Mouse (Mus musculus) neural tube, embryonic 11.5 days (tissue): Measurements from ENCODE around the gene Sgms1. TPM values are rescaled to one million over a fixed set of nuclear protein-coding genes. Genes with fewer than 3 reads are reported as not detected.

Experiments
- ATAC-seq: fragments of 200-750 bp; cut with Nextera tagmentation; 2 replicates; pipeline ENCODE4 v1.8.0; 2017; ENCODE audit warnings: moderate number of reproducible peaks, mild to moderate bottlenecking, moderate TSS enrichment, moderate library complexity; ENCODE audit not compliant: insufficient read depth, low FRiP score, low TSS enrichment
- DNase-seq: peaks from one replicate; pipeline ENCODE4 v3.0.0-alpha.2; 2015; ENCODE audit warnings: low spot score
- H3K27ac ChIP-seq: fragments of 300-500 bp; sonication (generic); 2 replicates; pipeline ENCODE4 v1.5.1; 2014; ENCODE audit warnings: low read depth, mild to moderate bottlenecking, low read length
- H3K27me3 ChIP-seq: fragments of 300-500 bp; sonication (generic); 2 replicates; pipeline ENCODE4 v1.6.1; 2014; ENCODE audit warnings: mild to moderate bottlenecking, low read length, mixed read lengths; ENCODE audit not compliant: control insufficient read depth, insufficient read depth
- H3K36me3 ChIP-seq: fragments of 300-500 bp; sonication (generic); 2 replicates; pipeline ENCODE4 v1.6.1; 2014; ENCODE audit warnings: mild to moderate bottlenecking, low read length, moderate library complexity, mixed read lengths; ENCODE audit not compliant: control insufficient read depth, insufficient read depth
- H3K4me1 ChIP-seq: fragments of 300-500 bp; sonication (generic); 2 replicates; pipeline ENCODE4 v1.6.1; 2014; ENCODE audit warnings: low read length, mixed read lengths; ENCODE audit not compliant: control insufficient read depth, insufficient read depth
- H3K4me2 ChIP-seq: fragments of 300-500 bp; sonication (generic); 2 replicates; pipeline ENCODE4 v1.6.1; 2014; ENCODE audit warnings: low read depth, mild to moderate bottlenecking, moderate library complexity
- H3K4me3 ChIP-seq: fragments of 300-500 bp; sonication (generic); 2 replicates; pipeline ENCODE4 v1.5.1; 2014; ENCODE audit warnings: low read depth, low read length
- H3K9ac ChIP-seq: fragments of 300-500 bp; sonication (generic); 2 replicates; pipeline ENCODE4 v1.6.1; 2014; ENCODE audit warnings: mild to moderate bottlenecking, low read length
- H3K9me3 ChIP-seq: fragments of 300-500 bp; sonication (generic); 2 replicates; pipeline ENCODE4 v1.6.1; 2016; ENCODE audit warnings: low read length; ENCODE audit not compliant: control insufficient read depth
- WGBS: fragments of 180-500 bp; shearing (Covaris S2); extraction: QIAGEN DNeasy Blood & Tissue Kit; methylation state at CpG from one replicate; pipeline ENCODE4 v1.1.7; 2014; 5-methylcytosine and 5-hydroxymethylcytosine counted together
- polyA plus RNA-seq: library from polyadenylated mRNA; unstranded; fragments of >200 nt; fragmentation: Nextera tagmentation; extraction: Ambion mirVana; gene quantifications from 2 replicates; pipeline ENCODE4 v1.2.1, GENCODE M21; 2014

The Sgms1 gene
- polyA plus RNA-seq, 1 experiment from 2014 or later, result 11.0 TPM

DNA sequence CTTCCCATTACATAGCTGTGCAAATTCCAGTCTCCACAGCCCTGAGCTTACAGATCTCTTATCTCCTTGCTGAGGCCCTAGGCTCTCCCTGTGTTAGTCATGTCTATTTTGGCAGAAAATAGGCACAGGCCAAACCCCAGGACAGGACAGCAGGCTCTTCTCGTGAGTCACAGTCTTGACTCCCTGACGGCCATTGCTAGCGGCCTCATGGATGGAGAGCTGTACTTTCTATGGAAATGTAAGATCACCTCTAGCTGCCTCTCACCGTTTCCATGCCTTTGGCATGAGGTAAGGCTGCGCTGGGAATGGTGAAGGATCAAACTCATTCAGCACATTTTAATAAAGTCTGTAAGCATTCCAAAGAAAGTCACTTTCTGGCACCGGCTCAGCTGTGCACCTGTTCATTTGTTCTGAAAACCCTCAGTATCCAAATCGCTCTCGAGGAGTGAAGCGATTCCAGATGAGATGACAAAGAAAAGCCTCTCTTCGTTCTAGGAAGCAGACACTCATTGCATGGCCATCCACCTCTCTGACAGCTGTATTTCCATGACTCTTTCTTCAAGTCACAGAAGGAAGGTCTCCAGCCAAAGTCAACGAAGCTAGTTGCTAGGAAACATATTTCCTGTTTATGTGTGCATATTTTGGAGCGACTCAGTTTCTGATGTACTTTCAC lies 97.3 kb downstream of the Sgms1 start:
- no peak for DNase-seq
- Histone ChIP-seq H3K36me3 (no peaks in the 10 kb centered on the region), H3K9me3 (no peaks in the 10 kb centered on the region), H3K4me1 (no peaks in the 10 kb centered on the region), H3K27ac (no peak overlapping the region), H3K4me2 (no peak overlapping the region), H3K4me3 (no peak overlapping the region), H3K27me3 (no peaks in the 10 kb centered on the region), H3K9ac (no peak overlapping the region)
- no peak for ATAC-seq
- 90% methylated on average over 12 of the region's 12 CpGs for WGBS

- H3K9ac ChIP-seq, result no peak overlapping the region
- no peak overlapping the region for H3K27ac ChIP-seq
- WGBS, result 87% methylated on average over 5 of the region's 5 CpGs
- no peaks in the 10 kb centered on the region for H3K36me3 ChIP-seq
- H3K9me3 ChIP-seq, result no peaks in the 10 kb centered on the region
- ATAC-seq, result no peak
- no peaks in the 10 kb centered on the region for H3K4me1 ChIP-seq
- no peak overlapping the region for H3K4me3 ChIP-seq
- no peak overlapping the region for H3K4me2 ChIP-seq
- no peak for DNase-seq
- H3K27me3 ChIP-seq, result no peaks in the 10 kb centered on the region
Observed at GRCm38 (mm10) chr19:32291130-32291529, 98.4 kb downstream of the Sgms1 start.

DNA sequence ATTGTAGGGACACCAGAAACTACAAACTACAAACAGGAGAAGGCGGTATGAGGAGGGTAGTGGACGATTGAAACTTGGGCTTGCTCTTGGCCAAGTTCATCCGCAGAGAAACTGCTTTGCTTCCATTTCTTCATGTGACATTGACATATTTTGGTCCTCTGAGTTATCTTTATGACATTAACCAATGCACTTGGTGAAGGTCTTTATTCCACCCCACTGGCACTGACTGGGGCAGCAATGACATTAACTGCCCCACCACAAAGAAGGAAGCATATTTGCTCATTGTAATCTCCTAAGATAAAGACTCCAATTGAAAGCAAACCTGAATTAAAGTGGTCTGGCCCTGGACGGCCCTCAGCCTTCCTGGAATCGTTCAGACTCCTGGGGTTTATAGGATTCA lies 100.6 kb downstream of the Sgms1 start:
- Histone ChIP-seq H3K27me3 (no peaks in the 10 kb centered on the region), H3K9ac (no peak overlapping the region), H3K4me3 (no peak overlapping the region), H3K27ac (no peak overlapping the region), H3K4me1 (no peaks in the 10 kb centered on the region), H3K9me3 (no peaks in the 10 kb centered on the region), H3K36me3 (no peaks in the 10 kb centered on the region), H3K4me2 (no peak overlapping the region)
- no peak for DNase-seq
- no peak for ATAC-seq
- 65% methylated on average over 5 of the region's 5 CpGs for WGBS

GRCm38 (mm10) chr19:32287839-32288238 lies 101.7 kb downstream of the Sgms1 start:
- no peak overlapping the region for H3K4me2 ChIP-seq
- no peaks in the 10 kb centered on the region for H3K4me1 ChIP-seq
- no peaks in the 10 kb centered on the region for H3K36me3 ChIP-seq
- 72% methylated on average over 3 of the region's 3 CpGs for WGBS
- H3K27me3 ChIP-seq, result no peaks in the 10 kb centered on the region
- H3K9ac ChIP-seq, result no peak overlapping the region
- no peak overlapping the region for H3K4me3 ChIP-seq
- ATAC-seq (no peak), DNase-seq (no peak)
- no peaks in the 10 kb centered on the region for H3K9me3 ChIP-seq
- H3K27ac ChIP-seq, result no peak overlapping the region

DNA sequence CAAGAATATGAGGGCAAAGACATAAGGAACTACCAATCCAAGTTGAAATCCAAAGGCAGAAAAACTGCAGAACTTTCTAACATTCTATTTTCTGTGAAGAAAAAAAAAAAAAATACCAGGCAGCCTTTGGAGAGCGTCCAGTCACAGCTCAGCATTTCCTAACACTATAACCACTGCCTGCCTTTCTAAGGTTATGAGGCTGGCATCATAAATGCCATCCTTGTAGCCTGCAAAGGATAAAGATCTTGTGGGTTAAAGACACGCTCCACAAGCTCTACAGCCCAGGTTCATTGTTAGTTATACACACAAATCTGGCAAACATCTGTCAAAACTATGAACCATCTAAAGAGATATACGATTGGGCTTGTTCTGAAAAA lies 104.1 kb downstream of the Sgms1 start:
- Histone ChIP-seq H3K36me3 (no peaks in the 10 kb centered on the region), H3K4me3 (no peak overlapping the region), H3K27ac (no peak overlapping the region), H3K4me2 (no peak overlapping the region), H3K4me1 (no peaks in the 10 kb centered on the region), H3K9ac (no peak overlapping the region), H3K27me3 (no peaks in the 10 kb centered on the region), H3K9me3 (no peaks in the 10 kb centered on the region)
- ATAC-seq, result no peak
- no peak for DNase-seq
- WGBS, result 74% methylated on average over 3 of the region's 3 CpGs

DNA sequence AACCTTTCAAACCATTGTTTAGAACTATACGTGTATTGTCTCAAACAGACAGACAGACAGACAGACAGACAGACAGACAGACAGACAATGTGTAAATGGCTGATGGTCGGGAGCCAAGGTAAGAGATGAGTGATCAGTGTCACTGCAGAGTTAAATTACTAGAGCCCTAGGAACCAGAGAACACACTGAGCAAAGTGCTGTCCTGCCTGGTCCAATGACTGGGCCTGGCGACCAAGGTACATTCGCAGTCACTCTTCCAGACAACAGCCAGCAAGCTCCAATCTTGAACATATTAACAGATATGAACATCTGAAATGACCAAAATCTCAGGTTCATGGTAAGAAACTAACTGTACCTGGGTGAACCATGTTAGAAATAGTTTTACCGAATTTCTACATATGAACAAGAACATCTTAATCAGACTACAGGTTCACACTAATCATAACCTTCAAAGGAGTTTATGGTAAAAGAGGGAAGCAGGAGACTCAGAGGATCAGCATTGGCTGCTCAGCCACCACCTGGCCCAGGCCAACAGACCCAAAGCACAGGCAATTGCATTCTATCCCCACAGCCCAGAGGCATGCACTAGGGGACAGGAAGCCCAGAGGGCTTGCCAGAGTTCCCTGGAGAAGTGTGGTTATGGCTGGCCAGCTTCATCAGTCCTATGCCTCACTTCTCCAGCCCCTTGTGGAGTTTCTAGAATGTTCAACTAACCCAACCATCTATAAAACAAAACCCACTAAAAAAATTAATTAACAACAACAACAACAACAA lies 104.6 kb downstream of the Sgms1 start:
- DNase-seq (no peak), ATAC-seq (no peak)
- H3K9ac ChIP-seq, result no peak overlapping the region
- H3K27ac ChIP-seq, result no peak overlapping the region
- H3K4me2 ChIP-seq, result no peak overlapping the region
- H3K9me3 ChIP-seq, result no peaks in the 10 kb centered on the region
- no peak overlapping the region for H3K4me3 ChIP-seq
- H3K4me1 ChIP-seq, result no peaks in the 10 kb centered on the region
- H3K36me3 ChIP-seq, result no peaks in the 10 kb centered on the region
- 89% methylated on average over 5 of the region's 5 CpGs for WGBS
- no peaks in the 10 kb centered on the region for H3K27me3 ChIP-seq

- no peak for ATAC-seq
- no peak for DNase-seq
- Histone ChIP-seq H3K4me1 (no peaks in the 10 kb centered on the region), H3K9ac (no peak overlapping the region), H3K36me3 (no peaks in the 10 kb centered on the region), H3K4me3 (no peak overlapping the region), H3K9me3 (no peaks in the 10 kb centered on the region), H3K4me2 (no peak overlapping the region), H3K27ac (no peak overlapping the region), H3K27me3 (no peaks in the 10 kb centered on the region)
- WGBS, result 59% methylated on average over 4 of the region's 4 CpGs
Observed at GRCm38 (mm10) chr19:32281917-32282316, 107.6 kb downstream of the Sgms1 start.

DNA sequence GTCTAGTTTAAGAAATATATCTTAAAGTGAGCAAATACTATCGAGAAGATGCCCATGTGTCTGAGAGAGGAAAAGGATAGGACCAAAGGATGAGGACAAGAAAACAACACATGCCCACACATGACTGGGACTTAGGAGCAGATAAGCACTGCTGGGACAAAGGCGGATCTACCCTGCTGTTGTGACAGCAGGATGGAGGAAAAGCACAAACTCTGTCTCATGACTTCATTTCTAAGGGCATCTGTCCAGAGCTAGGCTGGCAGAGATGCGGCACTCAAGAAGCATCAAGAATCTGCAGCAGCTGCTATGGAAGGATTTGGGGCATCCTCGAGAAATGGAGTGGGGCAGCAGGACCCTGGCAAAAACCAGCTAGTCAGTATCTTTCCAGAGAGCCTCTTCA lies 109.1 kb downstream of the Sgms1 start:
- H3K9me3 ChIP-seq, result no peaks in the 10 kb centered on the region
- 88% methylated on average over 4 of the region's 4 CpGs for WGBS
- no peak for ATAC-seq

GRCm38 (mm10) chr19:32279400-32279799 lies 110.1 kb downstream of the Sgms1 start:
- no peak overlapping the region for H3K4me2 ChIP-seq
- H3K36me3 ChIP-seq, result no peaks in the 10 kb centered on the region
- no peaks in the 10 kb centered on the region for H3K27me3 ChIP-seq
- H3K9me3 ChIP-seq, result no peaks in the 10 kb centered on the region
- H3K4me3 ChIP-seq, result no peak overlapping the region
- H3K27ac ChIP-seq, result no peak overlapping the region
- no peak overlapping the region for H3K9ac ChIP-seq
- DNase-seq (no peak), ATAC-seq (no peak)
- 90% methylated on average over 6 of the region's 6 CpGs for WGBS
- no peaks in the 10 kb centered on the region for H3K4me1 ChIP-seq

More for the DNA sequence above, 109.1 kb downstream of the Sgms1 start:
- Histone ChIP-seq H3K9ac (no peak overlapping the region), H3K27ac (no peak overlapping the region), H3K4me1 (no peaks in the 10 kb centered on the region), H3K36me3 (no peaks in the 10 kb centered on the region), H3K4me2 (no peak overlapping the region), H3K27me3 (no peaks in the 10 kb centered on the region), H3K4me3 (no peak overlapping the region)
- DNase-seq, result no peak
